Mouse (Mus musculus) heart, embryonic 10.5 days (tissue): Measurements from ENCODE around the gene Ranbp17. TPM values are rescaled to one million over a fixed set of nuclear protein-coding genes. Genes with fewer than 3 reads are reported as not detected.

ENCODE experiments used
- DNase-seq: peaks from one replicate; pipeline ENCODE4 v3.0.0-alpha.2; 2017; ENCODE audit warnings: low spot score
- H3K27ac ChIP-seq: fragments of 300-500 bp; sonication (generic); 2 replicates; pipeline ENCODE4 v1.5.1; 2016; ENCODE audit warnings: mild to moderate bottlenecking
- H3K27me3 ChIP-seq: fragments of 300-500 bp; sonication (generic); 2 replicates; pipeline ENCODE4 v1.6.1; 2016; ENCODE audit warnings: mild to moderate bottlenecking; ENCODE audit not compliant: poor library complexity, insufficient read depth, severe bottlenecking
- H3K36me3 ChIP-seq: fragments of 300-500 bp; sonication (generic); 2 replicates; pipeline ENCODE4 v1.6.1; 2016; ENCODE audit warnings: mild to moderate bottlenecking, moderate library complexity
- H3K4me1 ChIP-seq: fragments of 300-500 bp; sonication (generic); 2 replicates; pipeline ENCODE4 v1.6.1; 2016; ENCODE audit warnings: mild to moderate bottlenecking
- H3K4me3 ChIP-seq: fragments of 300-500 bp; sonication (generic); 2 replicates; pipeline ENCODE4 v1.5.1; 2016; ENCODE audit warnings: mild to moderate bottlenecking, moderate library complexity
- H3K9me3 ChIP-seq: fragments of 300-500 bp; sonication (generic); 2 replicates; pipeline ENCODE4 v1.6.1; 2016; ENCODE audit warnings: mild to moderate bottlenecking, moderate library complexity
- WGBS: fragments of 180-500 bp; shearing (Covaris S2); methylation state at CpG from one replicate; pipeline ENCODE4 v1.1.7; 2016; 5-methylcytosine and 5-hydroxymethylcytosine counted together
- polyA plus RNA-seq: library from polyadenylated mRNA; unstranded; fragments of >200 nt; fragmentation: Nextera tagmentation; extraction: Ambion mirVana; gene quantifications from 2 replicates; pipeline ENCODE4 v1.2.1, GENCODE M21; 2016

Gene Ranbp17
- polyA plus RNA-seq, 1 experiment from 2014 or later = 7.9 TPM

DNA sequence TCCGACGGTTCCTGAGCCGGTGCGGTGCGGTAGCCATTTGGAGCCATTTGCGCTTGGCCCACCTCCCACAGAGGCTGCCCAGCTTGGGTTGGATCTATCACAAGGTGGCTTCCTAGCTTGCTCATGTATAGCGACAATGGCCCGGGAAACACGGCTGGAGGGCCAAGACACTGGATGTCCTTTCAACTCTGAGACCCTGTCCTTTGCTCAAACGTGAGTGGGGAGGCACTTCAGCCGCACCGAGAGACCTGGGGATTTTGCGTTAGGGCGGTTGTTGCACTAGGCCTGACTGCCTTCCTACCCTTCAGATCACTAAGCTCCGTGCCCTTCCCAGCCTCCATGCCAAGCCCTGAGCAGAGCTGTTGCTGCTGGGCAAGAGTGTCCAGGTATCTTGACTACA lies 315.9 kb downstream of the Ranbp17 start:
- H3K27ac ChIP-seq = no peak overlapping the region
- WGBS = 12% methylated on average over 15 of the region's 15 CpGs
- peaks cover 6% of the 10 kb centered on the region; the same call in 1 of the 2 replicates for H3K9me3 ChIP-seq
- H3K36me3 ChIP-seq = no peaks in the 10 kb centered on the region
- no peak for DNase-seq
- peaks cover 99% of the 10 kb centered on the region for H3K27me3 ChIP-seq
- peaks cover 26% of the 10 kb centered on the region for H3K4me1 ChIP-seq
- H3K4me3 ChIP-seq = no peak overlapping the region

DNA sequence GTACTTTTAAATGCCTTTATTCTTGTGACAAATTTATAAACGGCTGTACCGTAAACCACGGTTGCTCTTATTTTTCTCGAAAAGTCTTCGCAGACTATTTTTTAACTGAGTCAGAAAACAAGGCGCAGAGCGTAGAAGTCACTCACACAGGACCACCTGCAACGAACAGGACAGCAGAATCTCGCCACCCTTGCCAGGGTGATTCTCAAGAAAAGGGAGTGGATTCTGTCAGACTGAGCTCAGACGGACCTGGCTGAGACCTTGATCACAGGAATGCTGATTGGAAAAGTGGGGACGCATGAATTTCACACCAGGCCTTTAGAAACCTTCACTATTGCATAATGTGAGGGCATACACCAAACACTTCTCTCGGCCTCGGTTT lies 316.4 kb downstream of the Ranbp17 start:
- peaks cover 25% of the 10 kb centered on the region for H3K4me1 ChIP-seq
- peaks cover 99% of the 10 kb centered on the region for H3K27me3 ChIP-seq
- H3K9me3 ChIP-seq = peaks cover 6% of the 10 kb centered on the region; the same call in 1 of the 2 replicates
- 28% methylated on average over 13 of the region's 13 CpGs for WGBS
- DNase-seq = no peak
- no peaks in the 10 kb centered on the region for H3K36me3 ChIP-seq
- H3K27ac ChIP-seq = no peak overlapping the region
- H3K4me3 ChIP-seq = no peak overlapping the region

DNA sequence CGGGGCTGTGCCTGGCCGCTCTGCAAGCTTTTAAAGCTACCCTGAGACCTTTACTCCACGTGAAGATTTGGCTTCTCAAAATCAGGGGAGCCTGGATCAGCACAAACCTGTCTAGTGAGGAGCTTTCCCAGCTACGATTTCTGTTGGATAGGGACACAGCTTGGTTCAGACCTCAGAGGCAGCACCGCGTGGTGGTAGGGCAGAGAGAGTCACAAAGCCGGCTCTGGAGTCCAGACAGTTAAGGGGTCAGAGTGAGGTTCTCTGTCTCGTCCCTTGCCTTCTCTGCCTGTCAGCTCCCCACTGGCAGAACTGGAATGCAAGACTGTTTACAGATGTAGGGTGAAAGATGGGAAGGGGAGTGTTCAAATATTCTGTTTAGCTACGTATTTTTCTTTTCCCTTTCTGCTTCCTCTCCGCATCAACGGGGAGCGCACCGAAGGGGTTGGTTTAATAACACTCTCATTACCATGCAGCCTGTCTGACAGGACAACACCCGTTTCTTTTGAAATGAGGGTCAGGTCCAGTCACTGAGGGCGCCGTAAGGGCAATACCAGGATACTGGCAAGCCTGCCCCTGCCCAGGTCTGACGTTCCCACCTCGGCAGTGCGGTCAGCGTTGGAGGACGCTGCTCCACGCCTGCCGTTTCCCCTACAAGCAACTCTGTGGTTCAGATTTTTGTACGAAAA lies 317.0 kb downstream of the Ranbp17 start:
- Histone ChIP-seq H3K4me3 (peak overlapping the region; percentile 5; the same call in 1 of the 2 replicates), H3K36me3 (no peaks in the 10 kb centered on the region)
- DNase-seq = no peak

DNA sequence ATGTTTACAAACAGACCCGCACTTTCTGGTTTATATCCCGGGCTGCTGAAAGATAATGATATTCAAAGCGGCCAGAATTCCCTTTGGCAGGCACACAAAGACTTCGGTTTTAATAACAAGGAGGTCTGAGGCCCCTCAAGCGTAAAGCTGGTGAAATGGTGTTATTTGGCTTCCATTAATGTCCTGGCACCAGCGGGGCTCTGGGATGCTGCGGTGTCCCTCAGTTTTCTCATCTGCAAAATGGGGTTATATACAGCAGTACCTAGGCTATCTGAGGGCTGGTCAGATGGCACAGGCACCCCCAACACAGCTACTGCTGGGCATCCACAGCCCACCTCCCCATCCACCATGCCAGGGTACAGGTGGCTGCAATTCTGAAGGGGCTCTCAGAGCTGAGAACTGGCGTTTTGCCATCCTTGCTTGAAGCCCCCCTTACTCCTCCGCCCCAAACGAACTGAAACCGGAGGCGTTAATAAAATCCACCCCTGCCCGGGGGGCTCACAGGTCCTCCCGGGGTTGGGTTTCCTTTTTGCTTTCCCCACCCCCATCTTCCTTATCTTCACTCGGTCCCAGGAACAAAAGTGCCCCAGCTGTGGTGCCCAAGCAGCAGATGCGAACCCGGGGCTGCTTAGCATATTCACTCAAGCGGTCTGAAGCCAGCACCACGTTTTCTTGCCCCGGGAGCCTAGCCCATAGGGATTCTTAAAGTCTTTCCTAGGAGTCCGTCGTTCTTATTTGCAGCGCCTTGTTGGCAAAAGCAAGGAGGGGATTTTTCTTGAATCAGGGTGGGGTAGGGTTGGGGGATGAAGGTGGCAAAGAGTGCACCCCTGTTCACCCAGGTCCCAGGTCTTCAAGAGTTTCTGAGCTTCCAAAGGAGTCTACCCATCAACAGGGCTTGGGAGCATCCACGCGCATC lies 317.8 kb downstream of the Ranbp17 start:
- Histone ChIP-seq H3K4me3 (no peak overlapping the region; the same call in 1 of the 2 replicates), H3K36me3 (no peaks in the 10 kb centered on the region), H3K4me1 (peaks cover 16% of the 10 kb centered on the region), H3K27me3 (peaks cover 99% of the 10 kb centered on the region), H3K27ac (no peak overlapping the region), H3K9me3 (peaks cover 6% of the 10 kb centered on the region; the same call in 1 of the 2 replicates)
- 4% methylated on average over 25 of the region's 25 CpGs for WGBS
- no peak for DNase-seq

More for the DNA sequence above, 317.0 kb downstream of the Ranbp17 start:
- H3K27me3 ChIP-seq = peaks cover 99% of the 10 kb centered on the region
- 7% methylated on average over 24 of the region's 24 CpGs for WGBS
- no peak overlapping the region for H3K27ac ChIP-seq
- peaks cover 6% of the 10 kb centered on the region; the same call in 1 of the 2 replicates for H3K9me3 ChIP-seq
- peaks cover 24% of the 10 kb centered on the region for H3K4me1 ChIP-seq

DNA sequence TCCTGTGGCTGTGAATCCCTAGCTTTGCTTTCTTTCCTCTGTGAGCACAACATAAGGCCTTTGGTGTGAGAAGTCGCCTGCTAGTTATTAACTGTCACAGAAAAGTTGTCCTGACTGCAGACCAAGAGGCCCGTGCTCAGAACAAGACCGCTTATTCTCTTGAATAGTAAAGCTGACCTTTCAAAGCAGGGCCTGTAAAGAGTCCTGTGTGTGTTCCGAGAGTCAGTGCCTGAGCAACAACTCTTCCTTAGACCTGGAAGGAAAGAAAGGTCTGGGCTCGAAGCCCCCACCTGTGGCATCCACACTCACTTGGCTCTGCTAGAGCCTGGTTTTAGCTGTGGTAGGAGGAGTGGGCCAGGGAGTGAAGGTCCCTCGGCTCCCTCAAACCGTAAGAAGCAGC lies 318.5 kb downstream of the Ranbp17 start:
- 20% methylated on average over 7 of the region's 7 CpGs for WGBS
- H3K27me3 ChIP-seq = peaks cover 99% of the 10 kb centered on the region
- no peak overlapping the region for H3K27ac ChIP-seq
- H3K4me1 ChIP-seq = peaks cover 9% of the 10 kb centered on the region
- peaks cover 6% of the 10 kb centered on the region; the same call in 1 of the 2 replicates for H3K9me3 ChIP-seq
- H3K36me3 ChIP-seq = no peaks in the 10 kb centered on the region
- H3K4me3 ChIP-seq = no peak overlapping the region
- DNase-seq = no peak

DNA sequence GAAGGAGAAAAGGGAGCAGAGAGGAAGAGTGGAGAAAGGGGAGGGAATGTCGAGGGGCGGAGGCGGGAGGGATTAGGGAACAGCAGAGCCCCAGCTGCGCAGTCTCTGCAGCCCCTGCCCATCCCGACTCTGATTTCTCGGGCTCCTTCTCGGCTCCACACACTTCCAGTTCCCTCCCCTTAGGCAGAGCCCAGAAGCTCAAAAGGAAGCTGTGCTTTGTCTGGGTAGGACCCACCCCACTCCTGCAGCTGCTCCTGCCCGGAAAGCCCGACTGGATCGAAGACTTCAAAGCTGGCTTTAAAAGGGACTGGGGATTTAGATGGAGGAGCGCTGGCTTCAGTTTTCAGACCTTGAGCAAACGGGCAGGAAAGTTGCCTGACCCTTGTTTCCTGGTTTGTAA lies 319.9 kb downstream of the Ranbp17 start:
- no peaks in the 10 kb centered on the region for H3K36me3 ChIP-seq
- 1% methylated on average over 12 of the region's 12 CpGs for WGBS
- peaks cover 9% of the 10 kb centered on the region; the same call in 1 of the 2 replicates for H3K4me1 ChIP-seq
- peaks cover 92% of the 10 kb centered on the region for H3K27me3 ChIP-seq
- no peak overlapping the region for H3K27ac ChIP-seq
- peaks cover 6% of the 10 kb centered on the region; the same call in 1 of the 2 replicates for H3K9me3 ChIP-seq
- peak overlapping the region; percentile 29 for H3K4me3 ChIP-seq
- DNase-seq = no peak

DNA sequence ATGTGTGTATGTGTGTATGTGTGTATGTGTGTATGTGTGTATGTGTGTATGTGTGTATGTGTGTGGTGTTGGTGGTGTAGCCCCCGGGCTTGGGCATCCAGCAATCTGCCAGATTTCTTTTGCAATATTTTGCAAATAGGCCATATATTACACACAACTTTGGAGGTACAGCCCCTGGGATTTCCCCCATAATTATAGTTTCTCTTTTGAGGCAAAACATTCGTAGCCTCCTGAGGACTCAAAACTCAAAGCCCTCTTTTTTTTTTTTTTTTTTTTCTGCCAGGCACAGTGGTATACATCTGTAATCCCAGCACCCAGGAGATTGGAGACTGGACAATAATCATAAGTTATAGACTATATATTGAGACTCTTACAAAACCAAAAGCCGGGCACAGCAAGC lies 331.7 kb downstream of the Ranbp17 start:
- Histone ChIP-seq H3K27me3 (peaks cover 53% of the 10 kb centered on the region), H3K4me3 (no peak overlapping the region), H3K27ac (no peak overlapping the region), H3K4me1 (peaks cover 11% of the 10 kb centered on the region), H3K9me3 (no peaks in the 10 kb centered on the region), H3K36me3 (no peaks in the 10 kb centered on the region)
- no peak for DNase-seq
- 72% methylated on average over 3 of the region's 3 CpGs for WGBS

DNA sequence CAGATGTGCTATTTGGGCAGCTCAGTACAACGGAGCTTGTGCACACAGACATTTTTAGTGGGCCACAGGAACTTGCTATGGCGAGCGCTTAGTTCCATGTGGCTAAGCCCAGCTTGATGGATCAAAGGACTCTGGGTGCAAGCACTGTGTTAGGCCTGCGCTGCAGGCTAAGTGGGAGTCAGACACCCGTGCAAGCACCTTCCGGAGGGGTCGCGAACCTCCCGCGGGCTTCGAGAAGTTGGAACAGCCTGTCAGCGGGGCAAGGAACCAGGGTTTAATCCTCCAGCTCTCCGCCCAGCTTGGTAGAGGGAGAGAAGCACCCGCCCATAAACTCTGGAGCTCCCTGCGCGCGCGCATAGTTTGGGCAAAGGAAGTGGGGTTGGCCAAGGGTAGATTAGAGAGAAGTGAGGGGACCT lies 332.8 kb downstream of the Ranbp17 start:
- Histone ChIP-seq H3K9me3 (no peaks in the 10 kb centered on the region), H3K4me1 (peaks cover 11% of the 10 kb centered on the region), H3K27ac (no peak overlapping the region), H3K27me3 (peaks cover 57% of the 10 kb centered on the region), H3K36me3 (no peaks in the 10 kb centered on the region), H3K4me3 (peak overlapping the region; percentile 53)
- 1% methylated on average over 18 of the region's 18 CpGs for WGBS
- no peak for DNase-seq

DNA sequence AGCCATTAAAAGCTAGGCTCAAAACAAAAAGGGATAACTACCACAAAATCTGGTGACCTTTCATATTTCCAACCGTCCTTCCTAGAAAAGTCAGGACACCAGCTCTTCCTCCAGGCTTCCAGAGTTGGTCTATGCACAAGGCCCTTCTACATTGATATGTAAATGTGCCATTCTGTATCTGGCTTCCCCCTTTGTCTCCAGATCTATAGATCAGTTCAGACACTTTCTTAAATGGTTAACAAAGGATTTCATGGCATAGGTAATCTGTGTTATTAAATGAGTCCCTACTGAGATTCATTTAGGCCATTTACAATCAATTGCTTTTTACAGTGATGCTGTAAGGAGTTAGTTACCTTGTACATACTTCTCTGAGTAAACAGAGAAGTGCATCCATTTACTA lies 333.7 kb downstream of the Ranbp17 start:
- no peaks in the 10 kb centered on the region for H3K36me3 ChIP-seq
- H3K4me3 ChIP-seq = no peak overlapping the region
- H3K27ac ChIP-seq = no peak overlapping the region
- H3K4me1 ChIP-seq = peaks cover 11% of the 10 kb centered on the region
- DNase-seq = no peak
- no peaks in the 10 kb centered on the region for H3K9me3 ChIP-seq
- 41% methylated on average over 1 of the region's 1 CpGs for WGBS
- H3K27me3 ChIP-seq = peaks cover 66% of the 10 kb centered on the region

DNA sequence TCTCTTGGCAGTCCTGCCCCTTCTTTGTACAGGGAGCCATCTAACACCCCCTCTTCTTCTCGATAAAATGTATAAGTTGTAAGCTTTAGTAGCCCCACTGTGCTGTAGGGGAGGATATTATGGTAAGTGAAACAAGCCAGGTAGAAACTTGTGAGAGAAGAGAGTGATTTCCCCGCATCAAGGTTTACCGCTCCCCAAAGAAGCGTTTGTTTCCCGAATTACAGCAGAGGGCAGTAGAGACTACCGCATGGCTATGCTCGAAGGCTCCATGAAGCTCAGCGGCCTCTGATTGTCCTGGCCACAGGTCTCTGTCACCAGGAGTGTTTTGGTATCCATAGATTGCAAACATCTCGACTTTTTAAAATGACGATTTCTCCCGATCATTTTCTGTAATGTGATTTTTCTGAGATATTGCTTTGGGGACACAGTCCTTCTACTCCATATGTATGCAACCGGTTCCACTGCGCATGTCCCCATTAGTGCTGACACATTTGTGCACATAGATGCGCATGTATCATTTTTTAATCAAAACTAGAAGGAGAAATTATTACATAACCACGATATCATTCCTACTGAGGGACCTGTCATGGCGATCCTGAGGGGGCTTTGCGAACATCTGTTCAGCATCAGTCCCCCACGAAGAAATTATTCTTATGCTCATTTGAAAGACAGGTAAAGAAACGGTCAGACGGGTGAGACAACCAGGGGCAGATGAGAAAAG lies 336.9 kb downstream of the Ranbp17 start:
- H3K4me3 ChIP-seq = no peak overlapping the region
- H3K9me3 ChIP-seq = 0 out of 2 replicates have a peak, but pooled peaks cover 2% of the 10 kb centered on the region
- H3K27ac ChIP-seq = no peak overlapping the region
- no peaks in the 10 kb centered on the region for H3K36me3 ChIP-seq
- no peak for DNase-seq
- WGBS = 30% methylated on average over 20 of the region's 20 CpGs
- H3K27me3 ChIP-seq = peaks cover 65% of the 10 kb centered on the region
- H3K4me1 ChIP-seq = peaks cover 11% of the 10 kb centered on the region

DNA sequence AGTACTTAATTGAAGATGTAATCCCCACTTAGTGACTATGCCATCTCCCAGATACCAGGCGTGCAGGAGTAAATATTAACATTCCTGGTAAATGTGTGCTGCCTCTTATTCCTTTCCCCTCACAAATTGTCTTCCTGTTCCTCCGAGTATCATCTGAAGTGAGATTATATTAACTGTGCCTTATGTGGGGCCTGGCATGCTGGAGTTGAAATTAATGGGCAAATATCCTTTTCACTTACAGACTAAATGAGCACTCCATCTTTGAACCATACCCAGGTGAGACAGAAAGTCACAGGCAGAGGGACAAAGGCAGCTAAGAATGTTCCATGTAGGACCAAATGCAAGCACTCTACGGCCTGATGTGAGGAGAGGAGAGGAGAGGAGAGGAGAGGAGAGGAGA lies 337.8 kb downstream of the Ranbp17 start:
- H3K4me3 ChIP-seq = no peak overlapping the region
- H3K27me3 ChIP-seq = peaks cover 61% of the 10 kb centered on the region
- no peaks in the 10 kb centered on the region for H3K36me3 ChIP-seq
- peaks cover 5% of the 10 kb centered on the region for H3K4me1 ChIP-seq
- 74% methylated on average over 2 of the region's 3 CpGs for WGBS
- DNase-seq = no peak
- no peak overlapping the region for H3K27ac ChIP-seq
- H3K9me3 ChIP-seq = 0 out of 2 replicates have a peak, but pooled peaks cover 2% of the 10 kb centered on the region

DNA sequence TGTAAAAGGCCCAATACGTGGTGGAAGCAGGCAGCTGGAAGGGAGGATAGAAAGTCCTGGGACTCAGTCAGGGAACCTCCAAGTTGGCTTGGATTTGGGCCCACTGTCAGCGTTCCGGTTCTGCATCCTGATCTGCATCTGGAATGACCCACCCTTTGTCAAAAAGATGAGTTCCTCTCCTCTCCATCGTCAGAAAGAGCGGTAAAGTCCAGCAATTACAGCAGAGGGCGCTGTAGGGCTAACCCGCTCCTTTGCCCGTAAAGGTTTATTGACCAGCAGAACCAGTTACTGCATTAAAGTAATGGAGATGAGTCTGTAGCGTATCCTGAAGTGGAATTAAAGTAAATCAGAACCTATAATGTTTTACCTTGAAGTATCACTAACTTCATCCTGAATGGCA lies 343.1 kb downstream of the Ranbp17 start:
- Histone ChIP-seq H3K27me3 (peaks cover 22% of the 10 kb centered on the region), H3K27ac (no peak overlapping the region), H3K9me3 (0 out of 2 replicates have a peak, but pooled peaks cover 2% of the 10 kb centered on the region), H3K36me3 (no peaks in the 10 kb centered on the region), H3K4me3 (no peak overlapping the region), H3K4me1 (no peaks in the 10 kb centered on the region)
- DNase-seq = no peak
- WGBS = 16% methylated on average over 9 of the region's 9 CpGs
